Mouse (Mus musculus) kidney, postnatal 0 days (tissue): ENCODE data around the gene Prkd3. TPM values are rescaled to one million over a fixed set of nuclear protein-coding genes. Genes with fewer than 3 reads are reported as not detected.

Experiments used
- ATAC-seq: fragments of 200-750 bp; cut with Nextera tagmentation; replicated peaks from 2 replicates; pipeline ENCODE4 v1.8.0; 2017; ENCODE audit warnings: low read depth, moderate number of reproducible peaks, moderate TSS enrichment, moderate library complexity; ENCODE audit not compliant: low FRiP score
- DNase-seq: peaks from one replicate; pipeline ENCODE4 v3.0.0-alpha.2; 2016; ENCODE audit warnings: low spot score
- H3K27ac ChIP-seq: fragments of 300-500 bp; sonication (generic); 2 replicates; pipeline ENCODE4 v1.5.1; 2014; ENCODE audit warnings: mild to moderate bottlenecking
- H3K27me3 ChIP-seq: fragments of 300-500 bp; sonication (generic); 2 replicates; pipeline ENCODE4 v1.6.1; 2014; ENCODE audit warnings: low read length, mixed read lengths; ENCODE audit not compliant: insufficient read depth
- H3K36me3 ChIP-seq: fragments of 300-500 bp; sonication (generic); 2 replicates; pipeline ENCODE4 v1.6.1; 2014; ENCODE audit warnings: low read length, mixed read lengths; ENCODE audit not compliant: insufficient read depth
- H3K4me1 ChIP-seq: fragments of 300-500 bp; sonication (generic); replicated peaks from 2 replicates; pipeline ENCODE4 v1.6.1; 2014; ENCODE audit warnings: antibody characterized with exemption, low read length, mixed read lengths; ENCODE audit not compliant: insufficient read depth
- H3K4me2 ChIP-seq: fragments of 300-500 bp; sonication (generic); 2 replicates; pipeline ENCODE4 v1.6.1; 2014; ENCODE audit warnings: mild to moderate bottlenecking, low read length, moderate library complexity, mixed read lengths
- H3K4me3 ChIP-seq: fragments of 300-500 bp; sonication (generic); replicated peaks from 2 replicates; pipeline ENCODE4 v1.5.1; 2014; ENCODE audit warnings: low read depth, low read length
- H3K9ac ChIP-seq: fragments of 300-500 bp; sonication (generic); 2 replicates; pipeline ENCODE4 v1.6.1; 2014; ENCODE audit warnings: low read depth, low read length
- H3K9me3 ChIP-seq: fragments of 300-500 bp; sonication (generic); replicated peaks from 2 replicates; pipeline ENCODE4 v1.6.1; 2016; ENCODE audit warnings: low read length, inconsistent platforms, mixed read lengths
- CTCF ChIP-seq: IDR thresholded peaks from 2 replicates; pipeline ENCODE4 v1.5.1; 2016; ENCODE audit warnings: antibody characterized with exemption, low read depth, mild to moderate bottlenecking, moderate library complexity
- WGBS: fragments of 180-500 bp; shearing (Covaris S2); extraction: QIAGEN DNeasy Blood & Tissue Kit; methylation state at CpG from one replicate; pipeline ENCODE4 v1.1.7; 2014; 5-methylcytosine and 5-hydroxymethylcytosine counted together
- polyA plus RNA-seq: library from polyadenylated mRNA; unstranded; fragments of >200 nt; fragmentation: Nextera tagmentation; extraction: Ambion mirVana; gene quantifications from 2 replicates; pipeline ENCODE4 v1.2.1, GENCODE M21; 2015

Gene Prkd3
- polyA plus RNA-seq, 1 experiment from 2014 or later = 27.5 TPM

GRCm38 (mm10) chr17:79015831-79016230, 4.8 kb downstream of the Prkd3 start:
- Histone ChIP-seq H3K4me3 (no peak overlapping the region), H3K9me3 (no peaks in the 10 kb centered on the region), H3K4me1 (peaks cover 12% of the 10 kb centered on the region; the same call in 1 of the 2 replicates), H3K27me3 (no peaks in the 10 kb centered on the region), H3K4me2 (no peak overlapping the region), H3K27ac (no peak overlapping the region), H3K36me3 (no peaks in the 10 kb centered on the region; the same call in 1 of the 2 replicates), H3K9ac (no peak overlapping the region)
- DNase-seq (no peak), ATAC-seq (no peak)
- TF ChIP-seq CTCF = no peak
- 66% methylated on average over 10 of the region's 10 CpGs for WGBS

DNA sequence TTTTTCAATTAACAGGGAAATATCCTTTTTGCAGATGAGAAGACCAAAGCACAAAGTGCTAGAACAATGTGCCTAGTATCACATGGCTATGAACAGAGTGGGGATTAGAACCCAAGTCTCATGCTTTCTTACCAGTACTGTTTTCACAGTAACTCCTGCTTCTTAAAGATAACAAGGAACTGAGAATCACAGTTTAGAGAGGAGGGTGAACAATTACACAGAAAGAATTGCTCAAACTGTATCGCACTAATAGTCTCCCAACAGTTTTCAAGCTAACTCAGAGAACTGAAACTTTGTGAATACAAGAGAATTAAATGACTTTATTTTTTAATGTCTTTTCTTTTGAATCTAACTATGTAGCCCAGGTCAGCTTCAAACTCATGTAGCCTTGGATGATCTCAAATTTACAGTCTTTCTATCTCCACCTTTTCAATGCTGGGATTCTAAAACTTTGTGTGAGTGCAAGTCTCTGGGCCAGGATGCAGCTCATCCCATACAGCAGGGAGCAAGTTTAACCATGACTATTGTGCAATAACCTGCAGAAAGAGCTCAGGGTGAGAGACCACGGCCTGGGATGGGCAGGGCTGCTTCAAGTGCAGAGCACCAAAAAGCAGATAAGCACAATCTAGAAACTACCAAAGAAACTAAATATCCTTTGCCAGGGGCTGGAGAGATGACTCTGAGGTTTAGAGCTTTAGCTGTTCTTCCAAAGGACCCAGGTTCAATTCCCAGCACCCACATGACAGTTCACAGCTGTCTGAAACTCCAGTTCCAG, 5.5 kb downstream of the Prkd3 start:
- Histone ChIP-seq H3K27ac (no peak overlapping the region), H3K4me2 (no peak overlapping the region), H3K4me1 (peaks cover 12% of the 10 kb centered on the region; the same call in 1 of the 2 replicates), H3K9ac (no peak overlapping the region), H3K36me3 (no peaks in the 10 kb centered on the region; the same call in 1 of the 2 replicates), H3K9me3 (no peaks in the 10 kb centered on the region), H3K27me3 (no peaks in the 10 kb centered on the region), H3K4me3 (no peak overlapping the region)
- TF ChIP-seq CTCF = no peak
- ATAC-seq (no peak), DNase-seq (no peak)
- 94% methylated on average over 2 of the region's 2 CpGs for WGBS

DNA sequence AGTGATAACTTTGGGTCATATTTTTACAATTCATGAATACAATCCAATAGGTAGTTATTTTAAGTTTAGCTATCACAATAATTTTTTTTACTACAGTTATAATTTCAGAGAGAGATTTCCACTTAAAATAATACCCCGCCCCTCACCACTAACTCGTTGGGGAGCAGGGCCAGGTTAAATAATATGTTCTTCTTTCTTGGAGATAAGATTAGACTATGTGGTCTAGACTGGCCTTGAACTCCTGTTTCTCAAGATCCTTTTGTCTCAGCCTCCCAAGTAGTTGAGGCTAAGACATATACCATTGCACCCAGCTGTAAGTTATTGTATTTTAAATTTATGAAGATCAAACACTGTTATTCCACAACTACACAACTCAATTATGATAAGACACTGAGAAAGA, 7.0 kb downstream of the Prkd3 start:
- TF ChIP-seq CTCF = no peak
- no peak overlapping the region for H3K27ac ChIP-seq
- no peaks in the 10 kb centered on the region for H3K27me3 ChIP-seq
- DNase-seq = no peak
- no peak for ATAC-seq
- H3K4me3 ChIP-seq = no peak overlapping the region
- H3K4me1 ChIP-seq = 0 out of 2 replicates have a peak, but pooled peaks cover 5% of the 10 kb centered on the region
- H3K36me3 ChIP-seq = no peaks in the 10 kb centered on the region; the same call in 1 of the 2 replicates
- no peaks in the 10 kb centered on the region for H3K9me3 ChIP-seq
- 82% methylated on average over 2 of the region's 2 CpGs for WGBS
- no peak overlapping the region for H3K4me2 ChIP-seq
- H3K9ac ChIP-seq = no peak overlapping the region

DNA sequence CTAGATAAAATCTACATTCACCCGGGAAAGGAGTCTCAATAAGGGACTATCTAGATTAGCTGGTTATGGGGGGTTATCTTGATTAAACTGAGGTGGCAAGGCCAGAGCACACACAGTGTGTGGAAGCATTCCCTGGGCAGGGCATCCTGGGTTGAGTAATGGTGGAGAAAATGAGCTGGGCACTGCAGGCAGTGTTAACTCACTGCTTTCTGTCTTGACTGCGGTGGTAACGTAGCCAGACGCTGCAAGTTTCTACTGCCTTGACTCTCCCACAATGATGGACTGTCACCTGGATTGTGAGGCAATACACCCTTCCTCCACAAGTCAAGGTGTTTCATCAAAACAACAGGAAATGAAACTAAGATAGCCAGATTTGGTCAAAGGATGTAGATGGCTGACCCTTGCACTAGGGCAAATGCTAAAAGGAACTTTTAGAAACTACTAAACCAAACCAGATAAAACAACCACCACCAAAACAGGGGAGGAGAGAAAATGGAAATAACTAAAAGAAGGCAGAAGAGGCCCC, 20.8 kb downstream of the Prkd3 start:
- Histone ChIP-seq H3K9ac (no peak overlapping the region), H3K36me3 (no peaks in the 10 kb centered on the region), H3K4me2 (no peak overlapping the region), H3K4me3 (no peak overlapping the region), H3K27me3 (no peaks in the 10 kb centered on the region), H3K9me3 (no peaks in the 10 kb centered on the region), H3K27ac (no peak overlapping the region), H3K4me1 (0 out of 2 replicates have a peak, but pooled peaks cover 7% of the 10 kb centered on the region)
- DNase-seq (no peak), ATAC-seq (no peak)
- TF ChIP-seq CTCF = no peak
- 88% methylated on average over 4 of the region's 4 CpGs for WGBS

DNA sequence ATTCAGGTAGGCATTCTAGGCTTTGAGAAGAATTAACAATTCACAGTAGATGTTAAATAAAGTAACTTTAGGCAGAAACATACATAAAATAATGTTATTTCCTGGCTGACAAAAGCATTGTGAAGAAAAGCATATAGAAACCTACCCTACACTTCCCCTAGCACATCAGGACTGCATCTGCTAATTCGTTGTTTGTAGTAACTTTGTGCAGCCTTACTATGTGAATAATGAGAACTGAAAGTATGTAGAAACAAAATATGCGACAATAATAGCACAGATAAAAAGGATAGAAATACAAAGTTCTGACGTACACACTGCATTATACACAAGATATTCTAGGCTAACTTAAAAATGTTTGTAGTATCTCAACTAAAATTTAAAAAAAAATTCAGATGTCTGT, 21.4 kb downstream of the Prkd3 start:
- Histone ChIP-seq H3K4me1 (0 out of 2 replicates have a peak, but pooled peaks cover 11% of the 10 kb centered on the region), H3K4me2 (no peak overlapping the region), H3K9ac (no peak overlapping the region), H3K4me3 (no peak overlapping the region), H3K27me3 (no peaks in the 10 kb centered on the region), H3K27ac (no peak overlapping the region), H3K36me3 (no peaks in the 10 kb centered on the region), H3K9me3 (no peaks in the 10 kb centered on the region)
- TF ChIP-seq CTCF = no peak
- no peak for ATAC-seq
- WGBS = 91% methylated on average over 3 of the region's 3 CpGs
- DNase-seq = no peak

DNA sequence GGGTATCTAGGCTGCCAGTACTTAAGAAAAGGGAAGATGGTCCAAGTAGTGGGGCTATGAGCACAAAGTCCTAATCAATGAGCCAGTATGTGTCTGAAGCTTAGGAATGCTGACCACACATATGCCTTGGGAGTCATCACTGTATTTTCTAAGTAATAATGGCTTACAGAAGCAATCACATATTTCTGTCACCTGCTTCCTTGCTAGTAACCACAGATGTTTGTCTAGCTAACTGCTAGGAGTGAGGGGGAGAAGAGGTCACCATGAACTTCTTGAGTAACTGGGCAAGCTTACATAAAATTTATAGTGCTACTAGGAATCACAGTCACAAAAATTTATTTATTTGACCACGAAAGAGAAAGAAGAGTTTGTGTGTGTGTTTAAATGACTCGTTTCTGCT, 22.5 kb downstream of the Prkd3 start:
- Histone ChIP-seq H3K4me1 (0 out of 2 replicates have a peak, but pooled peaks cover 11% of the 10 kb centered on the region), H3K36me3 (no peaks in the 10 kb centered on the region), H3K9ac (no peak overlapping the region), H3K4me3 (no peak overlapping the region), H3K9me3 (no peaks in the 10 kb centered on the region), H3K27me3 (no peaks in the 10 kb centered on the region), H3K27ac (no peak overlapping the region), H3K4me2 (no peak overlapping the region)
- WGBS = 30% methylated on average over 2 of the region's 2 CpGs
- DNase-seq (peak; percentile 43), ATAC-seq (no peak)
- no peak for TF ChIP-seq CTCF
